Mouse (Mus musculus): ENCODE measurements around the gene Smyd4. TPM values are rescaled to one million over a fixed set of nuclear protein-coding genes. Genes with fewer than 3 reads are reported as not detected.

Gene Smyd4
- polyA plus RNA-seq, 1 experiment, result 0.67 TPM

DNA sequence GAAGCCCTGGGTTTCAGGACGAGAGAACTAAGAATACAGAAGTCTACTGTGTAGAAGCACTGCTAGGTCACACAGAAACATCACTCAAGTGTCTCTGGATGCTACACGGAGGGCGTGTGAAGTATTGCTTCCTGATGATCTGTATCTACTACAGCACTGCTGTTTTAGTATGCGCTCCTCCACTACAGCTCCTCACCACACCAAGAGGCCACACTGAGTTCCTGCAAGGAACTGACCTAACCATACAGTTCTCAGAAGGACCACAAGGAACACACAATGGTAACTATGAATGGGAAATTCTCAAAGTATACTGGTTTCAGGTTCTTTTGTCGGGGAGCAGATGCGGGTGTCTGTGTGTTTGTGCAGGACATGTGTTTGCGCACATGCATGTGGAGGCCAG is 11.0 kb upstream of the Smyd4 start:
- TF ChIP-seq GATA1 (IDR thresholded peaks at IDR 0.05; ENCODE audit: low read length), result no peak

DNA sequence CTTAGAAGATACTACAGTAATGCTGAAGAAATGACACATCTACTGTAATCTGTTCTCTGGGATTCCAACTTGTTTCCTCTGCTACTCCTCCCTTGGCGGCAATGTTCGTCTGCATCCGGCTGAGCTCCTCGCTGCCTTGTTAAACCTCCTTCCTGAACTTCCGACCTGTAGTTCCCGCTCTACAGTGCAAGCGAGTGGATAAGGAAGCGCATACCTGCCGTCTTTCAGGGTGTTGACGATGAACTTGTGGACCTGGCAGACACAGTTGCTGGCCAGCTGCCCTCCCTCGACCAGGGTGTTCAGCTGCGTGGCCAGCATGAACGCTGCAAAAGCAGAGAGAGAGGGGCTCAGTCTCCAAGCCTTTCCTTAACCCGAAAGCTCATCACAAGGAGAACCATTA is 8.2 kb upstream of the Smyd4 start:
- TF ChIP-seq GATA1 (IDR thresholded peaks at IDR 0.05; ENCODE audit: low read length), result no peak

DNA sequence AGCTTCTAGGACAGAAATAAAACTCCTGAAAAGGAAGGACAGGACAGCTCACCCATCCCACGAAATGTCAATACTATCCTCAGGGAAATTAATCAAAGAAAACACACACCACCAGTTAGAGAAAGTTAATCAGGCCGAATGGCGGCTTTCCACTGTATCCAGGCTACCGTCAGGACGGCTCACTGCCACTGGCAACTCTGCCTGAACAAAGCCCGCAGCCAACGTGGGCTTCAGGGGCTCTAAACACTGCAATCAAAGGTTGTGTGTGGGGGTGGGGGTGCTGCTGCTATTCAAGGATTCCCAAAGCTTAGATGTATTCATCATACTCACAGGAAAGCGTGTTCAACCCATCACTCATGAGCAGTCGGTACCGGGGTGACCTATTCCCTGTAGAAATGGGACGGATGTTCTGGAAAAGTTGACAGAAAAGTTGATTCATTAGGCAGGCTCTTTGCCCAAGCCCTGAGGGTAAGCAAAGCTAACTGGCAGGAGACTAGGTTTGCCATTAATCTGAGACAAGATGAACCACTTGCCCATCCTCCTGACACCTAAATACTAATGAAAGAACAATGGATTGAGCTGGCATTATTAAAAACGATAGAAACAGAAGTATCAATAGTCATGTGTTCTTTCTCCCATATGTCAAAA is 7.4 kb upstream of the Smyd4 start:
- TF ChIP-seq GATA1 (IDR thresholded peaks at IDR 0.05; ENCODE audit: low read length), result no peak

DNA sequence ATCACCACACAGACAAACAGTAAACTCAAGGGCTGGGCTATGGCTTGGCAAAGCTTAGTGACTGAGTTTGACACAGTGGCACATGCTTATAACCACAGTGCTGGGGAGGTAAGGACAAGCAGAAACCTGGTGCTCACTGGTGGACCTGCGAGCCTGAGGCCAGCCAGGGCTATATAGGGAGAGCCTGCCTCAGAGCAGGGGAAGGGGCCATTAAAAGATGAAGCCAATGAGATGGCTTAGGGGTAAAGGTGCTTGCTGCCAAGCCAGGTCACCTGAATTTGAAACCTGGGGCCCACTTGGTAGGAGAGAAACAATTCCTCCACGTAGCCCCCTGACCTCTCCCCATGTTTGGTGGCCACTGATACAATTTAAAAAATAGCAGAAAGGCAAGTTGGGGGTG is 5.1 kb upstream of the Smyd4 start:
- no peak for TF ChIP-seq GATA1 (IDR thresholded peaks at IDR 0.05; ENCODE audit: low read length)

DNA sequence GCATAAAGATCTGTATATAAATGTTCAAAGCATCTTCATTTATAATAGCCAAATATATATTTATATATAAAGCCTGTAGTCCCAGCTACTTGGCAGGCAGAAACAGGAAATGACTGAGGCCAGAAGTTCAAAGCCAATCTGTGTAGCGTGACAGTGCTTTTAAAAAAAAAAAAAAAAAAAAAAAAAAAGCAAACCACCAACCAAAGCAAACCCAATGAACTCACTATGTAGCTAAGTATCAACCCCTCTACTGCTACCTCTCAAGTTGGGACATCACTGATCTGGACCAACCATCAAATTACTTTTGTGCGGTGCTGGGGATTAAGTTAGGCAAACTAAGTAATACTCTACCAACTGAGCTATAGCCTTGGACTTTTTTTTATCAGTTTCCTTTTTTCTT is 4.1 kb upstream of the Smyd4 start:
- TF ChIP-seq GATA1 (IDR thresholded peaks at IDR 0.05; ENCODE audit: low read length), result no peak

DNA sequence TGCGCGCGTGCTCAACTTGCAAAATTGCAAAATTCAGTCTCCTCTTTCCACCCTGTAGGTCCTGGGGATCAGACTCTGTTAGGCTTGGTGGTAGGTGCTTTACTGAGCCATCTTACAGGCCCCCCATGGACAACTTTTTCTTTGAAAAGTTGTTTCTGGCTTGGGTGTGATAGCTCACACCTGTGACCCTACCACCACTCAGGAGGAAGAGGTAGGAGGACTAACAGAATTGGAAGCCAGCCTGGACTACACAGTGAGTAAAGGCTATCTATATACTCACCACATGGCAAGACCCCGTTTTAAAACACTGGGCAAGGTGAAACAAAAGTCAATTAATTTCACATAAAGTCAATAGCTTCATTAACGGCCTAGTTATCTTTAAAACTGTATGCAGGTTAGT is 3.5 kb upstream of the Smyd4 start:
- TF ChIP-seq GATA1 (IDR thresholded peaks at IDR 0.05; ENCODE audit: low read length), result no peak

DNA sequence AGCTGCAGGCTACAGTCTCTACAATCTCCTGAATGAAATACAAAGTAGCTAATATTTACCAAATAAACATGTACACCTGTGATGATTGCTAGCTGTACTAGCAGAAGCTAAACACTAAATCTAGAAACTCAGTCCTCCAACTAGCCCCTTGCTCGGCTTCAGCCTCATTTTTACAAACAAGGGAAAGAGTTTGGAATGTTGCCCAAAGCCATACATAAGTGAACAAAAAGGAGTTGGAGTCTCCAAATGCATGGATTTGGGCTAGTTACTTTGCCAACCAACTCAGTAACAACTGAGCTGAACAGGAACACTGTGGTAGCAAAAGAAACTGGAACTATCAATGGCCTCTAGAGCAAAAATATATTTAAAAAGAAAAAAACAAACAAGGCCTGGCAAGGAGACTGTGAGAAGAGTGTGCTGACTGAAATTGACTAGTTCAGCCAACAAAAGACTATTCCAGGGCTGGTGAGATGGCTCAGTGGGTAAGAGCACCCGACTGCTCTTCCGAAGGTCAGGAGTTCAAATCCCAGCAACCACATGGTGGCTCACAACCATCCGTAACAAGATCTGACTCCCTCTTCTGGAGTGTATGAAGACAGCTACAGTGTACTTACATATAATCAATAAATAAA is 1.6 kb upstream of the Smyd4 start:
- no peak for TF ChIP-seq GATA1 (IDR thresholded peaks at IDR 0.05; ENCODE audit: low read length)

DNA sequence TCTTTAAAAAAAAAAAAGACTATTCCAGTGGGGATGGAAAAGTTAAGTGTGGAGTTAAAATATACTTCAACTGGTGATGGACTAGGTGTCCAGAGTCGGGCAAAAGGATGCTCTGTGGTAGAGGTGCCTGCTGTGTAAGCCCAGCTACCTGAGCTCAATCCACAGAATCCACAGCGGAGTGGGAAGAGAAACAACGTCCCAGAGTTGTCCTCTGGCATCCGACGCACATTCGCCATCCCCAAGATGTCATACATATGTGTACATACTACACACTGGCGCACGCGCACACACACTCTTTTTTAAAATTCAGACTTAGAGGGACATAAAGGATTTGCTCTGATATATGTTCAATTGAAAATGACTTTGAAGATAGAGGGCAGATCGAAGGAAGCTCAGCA is 1.0 kb upstream of the Smyd4 start:
- TF ChIP-seq GATA1 (IDR thresholded peaks at IDR 0.05; ENCODE audit: low read length), result no peak

DNA sequence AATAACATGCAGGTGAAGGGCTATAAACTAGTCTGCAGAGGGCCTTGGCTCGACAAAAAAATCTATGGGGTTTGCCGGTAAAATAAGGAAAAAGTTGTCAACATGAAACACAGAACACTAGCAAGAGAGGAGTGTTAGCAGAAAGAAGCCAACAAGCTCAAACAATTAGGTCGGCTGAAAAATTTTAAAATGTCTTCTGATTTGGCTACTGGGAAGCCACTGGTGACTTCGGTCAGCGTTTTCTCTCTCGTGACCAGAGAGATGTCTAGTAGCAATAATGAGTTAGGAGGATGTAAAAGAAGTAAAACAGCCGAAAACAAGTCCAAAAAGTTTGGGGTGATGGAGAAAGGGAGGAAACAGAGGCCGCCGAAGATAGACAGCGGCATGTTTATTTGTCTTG is 637 bp upstream of the Smyd4 start:
- no peak for TF ChIP-seq GATA1 (IDR thresholded peaks at IDR 0.05; ENCODE audit: low read length)

DNA sequence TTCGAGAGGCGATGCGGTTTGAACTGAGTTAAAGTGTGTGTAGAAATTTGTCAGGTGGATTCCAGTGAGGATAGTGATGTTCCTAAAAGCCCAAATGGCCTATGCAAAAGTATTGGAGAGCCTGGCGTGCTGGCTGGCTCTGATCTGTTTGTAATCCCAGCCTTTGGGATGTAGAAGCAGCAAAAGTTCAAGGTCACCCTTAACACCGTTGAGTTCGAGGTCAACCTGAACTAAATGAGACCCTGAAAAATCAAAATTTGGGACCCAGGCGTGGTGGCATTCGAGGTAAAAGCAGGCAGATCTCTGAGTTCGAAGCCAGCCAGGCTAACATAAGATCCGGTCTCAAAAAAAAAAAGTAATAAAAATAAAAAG is 643 bp downstream of the Smyd4 start:
- TF ChIP-seq GATA1 (IDR thresholded peaks at IDR 0.05; ENCODE audit: low read length), result no peak

DNA sequence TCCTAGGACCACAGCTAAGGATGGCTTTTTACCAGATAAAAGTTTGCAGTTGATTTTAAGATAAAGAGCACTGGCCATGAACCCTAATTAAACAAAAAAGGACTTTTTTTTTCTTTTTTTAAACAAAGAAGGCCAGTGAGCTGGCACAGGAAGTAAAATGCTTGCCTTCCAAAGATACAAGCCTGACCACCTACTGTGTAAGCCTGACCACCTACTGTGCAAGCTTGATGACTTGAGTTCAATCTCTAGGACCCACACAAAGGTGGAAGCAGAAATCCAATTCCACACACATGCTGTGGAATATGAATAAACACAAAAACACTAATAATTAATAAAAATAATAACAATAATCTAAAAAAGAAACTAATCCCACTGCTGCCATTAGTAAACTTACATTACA is 3.0 kb downstream of the Smyd4 start:
- TF ChIP-seq GATA1 (IDR thresholded peaks at IDR 0.05; ENCODE audit: low read length), result no peak

DNA sequence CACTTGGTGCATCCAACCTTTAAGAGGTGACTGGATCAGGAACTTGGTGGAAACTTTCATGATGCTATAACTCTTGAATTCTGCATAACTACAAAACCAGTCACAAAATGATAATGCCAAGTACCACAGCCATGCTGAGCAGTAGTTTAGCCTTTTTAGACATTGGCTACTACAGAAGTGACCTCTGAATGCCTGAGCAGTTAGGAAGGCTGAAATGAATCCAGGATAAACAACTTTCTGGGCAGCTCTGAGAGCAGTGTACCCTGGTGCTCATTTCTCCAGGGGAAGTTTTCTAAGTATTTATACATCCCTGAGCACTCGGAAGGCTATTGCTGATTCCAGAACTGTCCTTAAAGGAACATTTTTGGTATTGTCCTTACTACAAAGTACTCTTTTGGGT is 7.2 kb downstream of the Smyd4 start:
- TF ChIP-seq GATA1 (IDR thresholded peaks at IDR 0.05; ENCODE audit: low read length), result no peak

DNA sequence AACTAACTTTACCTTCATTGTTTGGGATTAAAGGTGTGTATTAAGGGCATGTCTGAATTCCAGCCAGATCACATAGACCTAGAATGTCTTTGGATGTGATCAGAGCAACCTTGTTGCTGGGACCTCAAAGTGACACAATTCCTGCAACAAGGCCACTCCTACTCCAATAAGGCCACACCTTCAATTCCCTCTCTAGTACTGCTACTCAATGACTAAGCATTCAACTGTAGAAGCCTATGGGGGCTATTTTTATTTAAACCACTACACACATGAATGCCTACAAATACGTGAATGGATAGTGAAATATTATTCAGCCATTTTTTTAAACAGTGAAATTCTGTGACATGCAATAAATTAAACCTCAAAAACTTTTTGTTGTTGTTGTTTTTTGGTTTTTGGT is 28.9 kb downstream of the Smyd4 start:
- TF ChIP-seq GATA1 (IDR thresholded peaks at IDR 0.05; ENCODE audit: low read length), result no peak

DNA sequence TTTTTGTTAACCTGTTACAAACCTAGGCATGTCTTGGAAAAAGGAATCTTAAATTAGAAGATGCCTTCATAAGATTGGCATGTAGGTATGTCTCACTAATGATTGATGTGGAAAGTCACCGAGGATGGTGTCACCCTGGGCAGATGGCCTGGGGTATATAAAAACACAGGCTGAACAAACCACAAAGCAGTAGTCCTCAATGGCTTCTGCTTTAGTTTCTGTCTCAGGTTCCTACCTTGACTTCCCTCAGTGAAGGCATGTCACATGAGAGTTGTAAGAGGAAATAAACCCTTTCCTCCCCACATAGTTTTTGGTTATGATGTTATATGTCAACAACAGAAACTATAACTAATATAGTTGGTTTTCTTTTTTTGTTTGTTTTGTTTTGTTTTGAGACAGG is 47.4 kb downstream of the Smyd4 start:
- TF ChIP-seq GATA1 (IDR thresholded peaks at IDR 0.05; ENCODE audit: low read length), result no peak

DNA sequence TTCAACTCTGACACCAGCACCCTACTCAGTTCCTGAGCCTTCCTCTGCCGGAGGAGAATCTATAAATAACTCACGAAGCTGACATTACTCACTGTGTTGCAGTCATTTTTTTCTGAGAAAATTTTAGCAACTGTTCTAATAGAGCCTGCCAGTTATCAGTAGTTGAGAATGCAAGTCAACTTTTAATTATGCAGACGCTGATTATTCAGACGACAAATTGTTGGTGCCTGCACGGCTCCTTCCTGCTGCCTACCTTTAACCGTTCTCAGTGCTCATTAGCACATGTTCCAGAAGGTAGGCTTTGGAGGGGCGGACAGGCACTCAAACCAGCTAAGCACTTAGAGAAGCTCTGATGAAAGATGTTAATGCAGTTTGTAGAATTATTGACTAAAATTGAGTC is 49.2 kb downstream of the Smyd4 start:
- no peak for TF ChIP-seq GATA1 (IDR thresholded peaks at IDR 0.05; ENCODE audit: low read length)

DNA sequence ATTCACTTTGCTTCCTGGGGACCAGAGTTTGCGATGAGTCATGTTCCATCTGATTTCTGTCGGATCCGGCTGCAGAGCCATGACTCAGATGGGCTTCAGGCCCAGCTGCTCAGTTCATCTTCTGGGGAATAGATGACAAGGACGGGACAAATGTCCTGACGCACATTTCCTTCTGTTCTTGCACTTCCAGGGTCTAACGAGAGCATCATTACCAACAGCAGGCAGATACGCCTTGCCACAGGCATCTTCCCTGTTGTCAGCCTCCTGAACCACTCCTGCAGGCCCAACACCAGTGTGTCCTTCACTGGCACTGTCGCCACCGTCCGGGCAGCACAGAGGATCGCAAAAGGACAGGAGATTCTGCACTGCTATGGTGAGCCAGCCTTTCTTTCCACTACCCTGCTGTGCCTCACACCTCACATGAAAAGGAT is 51.2 kb downstream of the Smyd4 start:
- no peak for TF ChIP-seq GATA1 (IDR thresholded peaks at IDR 0.05; ENCODE audit: low read length)

DNA sequence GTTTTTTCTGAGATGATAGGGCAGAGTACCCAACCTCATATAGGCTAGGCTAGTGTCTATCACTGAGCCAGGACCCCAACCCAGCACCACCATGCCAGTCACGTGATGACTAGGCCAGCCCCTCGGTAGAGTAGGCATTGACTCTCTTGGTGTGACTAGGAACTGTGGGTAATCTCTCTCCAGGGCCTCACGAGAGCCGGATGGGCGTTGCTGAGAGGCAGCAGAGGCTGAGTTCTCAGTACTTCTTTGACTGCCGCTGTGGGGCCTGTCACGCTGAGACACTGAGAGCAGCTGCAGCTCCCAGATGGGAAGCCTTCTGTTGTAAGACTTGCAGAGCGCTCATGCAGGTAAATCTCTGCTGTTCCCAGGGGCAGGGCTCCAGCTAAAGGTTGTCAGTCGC is 51.9 kb downstream of the Smyd4 start:
- no peak for TF ChIP-seq GATA1 (IDR thresholded peaks at IDR 0.05; ENCODE audit: low read length)

DNA sequence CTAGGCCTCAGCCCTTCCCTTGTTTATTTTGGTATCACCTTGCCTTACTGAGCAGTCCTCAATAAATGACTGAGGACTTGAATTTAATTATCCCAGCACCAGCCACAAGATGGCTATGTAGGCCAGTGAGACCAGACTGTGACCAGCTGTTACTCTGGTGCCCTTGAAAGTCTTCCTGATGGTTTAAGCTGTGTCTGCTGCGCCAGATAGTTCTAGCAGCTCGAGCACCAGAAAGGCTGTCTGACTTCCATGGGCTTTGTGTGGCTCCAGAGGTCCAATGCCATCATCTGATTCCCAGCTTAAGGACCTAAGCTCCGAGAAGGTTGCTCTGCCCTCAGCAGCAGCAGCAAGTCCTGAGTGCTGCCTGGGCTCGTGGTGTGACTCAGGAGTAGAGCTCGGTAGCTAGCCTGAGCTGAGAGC is 54.0 kb downstream of the Smyd4 start:
- TF ChIP-seq GATA1 (IDR thresholded peaks at IDR 0.05; ENCODE audit: low read length), result no peak

Data from G1E-ER4 (cell line).